Mouse (Mus musculus): ENCODE data around the gene Gm853.

DNA sequence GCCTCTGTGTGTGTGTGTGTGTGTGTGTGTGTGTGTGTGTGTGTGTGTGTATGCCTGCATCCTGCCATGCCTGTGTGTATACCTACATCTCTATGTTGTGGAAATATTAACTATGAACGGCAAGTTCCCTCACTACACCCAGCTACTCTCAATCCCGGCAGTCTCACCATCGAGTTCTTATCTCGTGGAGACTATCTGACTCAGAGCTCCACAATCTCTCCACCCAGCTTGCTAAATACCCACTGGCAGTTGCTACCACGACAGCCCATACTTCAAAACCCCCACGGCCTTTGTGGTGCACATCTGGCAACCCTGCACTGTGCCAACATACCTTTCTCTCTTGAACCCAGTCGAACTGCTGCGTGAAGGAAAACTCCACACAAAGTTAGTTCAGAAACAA, 22.5 kb upstream of the Gm853 start:
- TF ChIP-seq GATA1 (IDR thresholded peaks at IDR 0.05; ENCODE audit: low read length) (peak; percentile 61), TAL1 (IDR thresholded peaks at IDR 0.05; ENCODE audit: low read length) (no peak)

Data from erythroblast, embryonic 14.5 days (primary cell).